Mouse (Mus musculus) bone marrow, adult 2 months (tissue): ENCODE results near the gene Rsph6a. TPM values are rescaled to one million over a fixed set of nuclear protein-coding genes. Genes with fewer than 3 reads are reported as not detected.

Experiments used
- H3K27ac ChIP-seq: fragments of 200-500 bp; 2 replicates; pipeline ENCODE4 v1.5.1; 2012; ENCODE audit warnings: low read depth, mild to moderate bottlenecking, control low read depth, inconsistent platforms, low read length; ENCODE audit not compliant: control insufficient read depth, poor library complexity, insufficient read depth
- H3K4me1 ChIP-seq: fragments of 200-500 bp; 2 replicates; pipeline ENCODE4 v1.6.1; 2011; ENCODE audit warnings: low read length; ENCODE audit not compliant: control insufficient read depth, insufficient read depth
- H3K4me3 ChIP-seq: fragments of 200-500 bp; replicated peaks from 2 replicates; pipeline ENCODE3; 2011; ENCODE audit warnings: mild to moderate bottlenecking, low read depth, low read length, control low read depth; ENCODE audit not compliant: control insufficient read depth
- CTCF ChIP-seq: fragments of 200-500 bp; IDR thresholded peaks from 2 replicates; pipeline ENCODE4 v1.5.1; 2011; ENCODE audit warnings: low read length, control low read depth; ENCODE audit not compliant: control insufficient read depth, insufficient read depth
- POLR2A ChIP-seq: fragments of 200-500 bp; IDR thresholded peaks from 2 replicates; pipeline ENCODE4 v1.6.1; 2011; ENCODE audit warnings: low read depth, mild to moderate bottlenecking, control low read depth, low read length, borderline replicate concordance; ENCODE audit not compliant: control insufficient read depth
- WGBS: fragments of 180-500 bp; shearing (Covaris S2); methylation state at CpG from one replicate; pipeline ENCODE4 v1.1.7; 2018; 5-methylcytosine and 5-hydroxymethylcytosine counted together
- polyA plus RNA-seq: library from polyadenylated mRNA; stranded (reverse); fragments of >200 nt; gene quantifications from 2 replicates; pipeline ENCODE4 v1.2.4, GENCODE M21; 2011; ENCODE audit warnings: low replicate concordance; ENCODE audit not compliant: missing spikeins, insufficient read depth, insufficient read length

Rsph6a gene
- polyA plus RNA-seq, 1 experiment: not detected

DNA sequence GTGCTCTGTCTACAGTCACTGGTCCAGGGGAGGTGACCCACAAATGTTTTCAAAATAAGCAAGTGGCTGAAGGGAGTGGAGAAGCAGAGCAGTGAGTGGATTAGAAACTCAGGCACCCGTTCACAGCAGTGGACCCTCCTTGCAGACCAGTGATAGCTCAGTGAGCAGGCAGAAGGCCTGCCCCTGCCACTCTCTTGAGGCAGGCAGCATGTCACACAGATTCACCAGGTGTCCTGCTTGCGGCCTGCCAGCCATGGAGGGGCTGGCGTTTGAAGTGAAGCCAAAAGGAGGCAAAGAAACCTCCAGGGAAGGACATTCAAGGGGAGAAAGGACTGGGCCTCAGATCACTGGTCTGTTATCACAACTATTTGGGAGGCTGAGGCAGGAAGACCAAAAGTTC lies 24.2 kb downstream of the Rsph6a start:
- TF ChIP-seq CTCF (no peak), POLR2A (no peak)
- H3K27ac ChIP-seq: no peak overlapping the region
- 73% methylated on average over 3 of the region's 3 CpGs for WGBS
- H3K4me3 ChIP-seq: no peak overlapping the region
- H3K4me1 ChIP-seq: peaks cover 10% of the 10 kb centered on the region

- peaks cover 10% of the 10 kb centered on the region for H3K4me1 ChIP-seq
- WGBS: 96% methylated on average over 19 of the region's 19 CpGs
- H3K4me3 ChIP-seq: no peak overlapping the region
- no peak overlapping the region for H3K27ac ChIP-seq
- TF ChIP-seq CTCF (no peak), POLR2A (no peak)
Measured at GRCm38 (mm10) chr7:19080451-19080950, 26.0 kb downstream of the Rsph6a start.

GRCm38 (mm10) chr7:19082171-19082570 lies 27.7 kb downstream of the Rsph6a start:
- H3K4me3 ChIP-seq: no peak overlapping the region
- WGBS: 85% methylated on average over 4 of the region's 4 CpGs
- TF ChIP-seq POLR2A (no peak), CTCF (no peak)
- H3K4me1 ChIP-seq: peaks cover 10% of the 10 kb centered on the region; the same call in 1 of the 2 replicates
- no peak overlapping the region for H3K27ac ChIP-seq

- H3K27ac ChIP-seq: no peak overlapping the region
- TF ChIP-seq POLR2A (no peak), CTCF (no peak)
- peaks cover 5% of the 10 kb centered on the region; the same call in 1 of the 2 replicates for H3K4me1 ChIP-seq
Measured at GRCm38 (mm10) chr7:19083096-19083495, 28.6 kb downstream of the Rsph6a start.

DNA sequence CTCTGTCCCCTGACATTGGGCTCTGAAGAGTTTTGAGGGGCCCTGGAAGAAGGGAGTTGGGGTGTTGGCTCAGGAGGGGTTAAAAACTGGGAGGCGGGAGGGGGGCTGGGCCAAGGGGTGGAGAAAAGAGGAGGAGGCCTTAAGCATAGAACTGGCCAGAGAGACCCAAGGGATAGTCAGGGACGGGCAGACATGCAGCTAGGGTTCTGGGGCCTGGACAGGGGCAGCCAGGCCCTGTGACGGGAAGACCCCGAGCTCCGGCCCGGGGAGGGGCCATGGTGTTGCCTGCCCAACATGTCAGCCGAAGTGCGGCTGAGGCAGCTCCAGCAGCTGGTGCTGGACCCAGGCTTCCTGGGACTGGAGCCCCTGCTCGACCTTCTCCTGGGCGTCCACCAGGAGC lies 29.2 kb downstream of the Rsph6a start, which contains the start of gene Dmpk:
Gene Dmpk, plus strand, starts transcription at position 149 of the 400 bp plus-strand sequence.
- TF ChIP-seq CTCF: no peak
- no peak for TF ChIP-seq POLR2A
- 71% methylated on average over 10 of the region's 10 CpGs for WGBS
- Histone ChIP-seq H3K27ac (peak within 1 kb of the TSS; percentile 16; the same call in 1 of the 2 replicates), H3K4me1 (peaks cover 4% of the 10 kb centered on the region; the same call in 1 of the 2 replicates), H3K4me3 (no peak within 1 kb of the TSS)

More at GRCm38 (mm10) chr7:19083096-19083495, 28.6 kb downstream of the Rsph6a start:
- WGBS: 76% methylated on average over 6 of the region's 6 CpGs
- H3K4me3 ChIP-seq: no peak overlapping the region

DNA sequence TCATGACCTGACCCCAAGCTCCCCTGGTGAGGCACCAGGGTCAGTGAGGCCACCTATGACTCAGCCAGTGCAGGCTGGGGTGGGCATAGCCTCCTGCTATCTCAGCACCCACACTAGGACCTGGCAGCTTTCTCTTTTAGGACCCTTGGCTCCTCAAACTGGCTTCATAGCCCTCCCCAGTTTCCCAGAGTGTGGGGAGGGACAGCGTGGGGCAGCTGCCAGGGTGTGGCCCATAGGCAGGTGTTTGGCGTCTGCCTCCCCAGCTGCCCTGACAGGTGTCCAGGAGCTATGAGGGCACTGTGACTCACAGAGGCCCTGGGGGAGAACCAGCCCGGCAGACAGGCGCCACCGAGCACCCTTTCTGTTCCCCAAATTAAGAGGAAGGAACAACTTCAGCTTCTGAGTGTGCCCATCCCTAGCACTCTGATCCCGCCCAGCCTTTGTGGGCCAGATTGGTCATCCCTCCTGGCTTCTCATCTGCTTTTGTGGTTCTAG lies 29.8 kb downstream of the Rsph6a start:
- Histone ChIP-seq H3K4me1 (peaks cover 4% of the 10 kb centered on the region; the same call in 1 of the 2 replicates), H3K27ac (peak overlapping the region; percentile 16; the same call in 1 of the 2 replicates), H3K4me3 (no peak overlapping the region)
- TF ChIP-seq CTCF: no peak
- TF ChIP-seq POLR2A: no peak
- WGBS: 4% methylated on average over 6 of the region's 6 CpGs

- H3K4me1 ChIP-seq: peaks cover 4% of the 10 kb centered on the region; the same call in 1 of the 2 replicates
- no peak overlapping the region for H3K4me3 ChIP-seq
- TF ChIP-seq CTCF (no peak), POLR2A (no peak)
- 22% methylated on average over 9 of the region's 9 CpGs for WGBS
- H3K27ac ChIP-seq: no peak overlapping the region
Measured at GRCm38 (mm10) chr7:19084921-19085473, 30.5 kb downstream of the Rsph6a start.

DNA sequence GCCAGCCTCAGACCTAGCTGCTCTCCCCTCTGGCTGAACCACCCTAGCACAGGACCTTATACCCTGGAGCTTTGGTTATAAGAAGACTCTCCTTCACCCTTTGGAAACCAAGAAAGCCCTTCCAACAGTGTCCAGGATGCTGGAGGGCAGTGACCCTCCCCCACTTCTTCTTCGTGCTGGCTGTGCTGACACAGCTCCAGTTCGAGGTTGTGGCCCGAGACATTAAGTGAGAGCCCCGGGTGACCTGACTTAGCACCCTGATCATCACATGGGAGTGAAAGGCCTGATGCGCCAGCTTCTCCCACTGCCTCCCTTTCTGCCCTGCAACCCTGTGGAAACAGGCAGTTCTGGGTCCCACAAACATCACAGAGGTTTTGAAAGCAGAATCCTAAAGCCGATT lies 31.0 kb downstream of the Rsph6a start:
- H3K4me3 ChIP-seq: no peak overlapping the region
- peaks cover 4% of the 10 kb centered on the region; the same call in 1 of the 2 replicates for H3K4me1 ChIP-seq
- WGBS: 10% methylated on average over 6 of the region's 6 CpGs
- H3K27ac ChIP-seq: no peak overlapping the region
- TF ChIP-seq POLR2A: no peak

- 3% methylated on average over 14 of the region's 14 CpGs for WGBS
- no peak for TF ChIP-seq CTCF
- no peak for TF ChIP-seq POLR2A
- peaks cover 4% of the 10 kb centered on the region; the same call in 1 of the 2 replicates for H3K4me1 ChIP-seq
- H3K4me3 ChIP-seq: no peak overlapping the region
- H3K27ac ChIP-seq: no peak overlapping the region
Measured at GRCm38 (mm10) chr7:19086042-19086441, 31.6 kb downstream of the Rsph6a start.
